Mouse (Mus musculus) lung, postnatal 36 days (tissue): Measurements from ENCODE around the gene Sec14l5.
A peak's percentile ranks its signal among the peaks of the same experiment; 100 is the strongest.

Source experiments
- DNase-seq: peaks from one replicate; pipeline ENCODE4 v3.0.0; 2022; ENCODE audit warnings: mixed read lengths

Gene Sec14l5

DNA sequence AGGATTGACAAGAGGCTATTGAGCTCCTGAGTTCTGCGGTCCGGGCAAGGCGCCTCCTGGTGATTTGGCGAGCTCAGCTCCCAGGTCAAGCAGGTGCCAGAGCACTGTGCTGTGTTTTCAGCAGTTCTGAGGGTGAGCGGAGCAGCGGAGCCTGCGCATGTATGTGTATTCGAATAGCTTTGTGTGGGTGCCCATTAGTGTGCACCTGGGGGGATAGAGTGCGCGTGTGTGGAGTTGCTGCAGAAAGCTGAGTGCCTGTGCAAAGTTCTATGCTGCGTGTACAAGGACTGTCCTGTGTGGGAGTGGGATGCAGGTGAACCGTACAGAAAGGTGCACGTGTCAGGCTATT is at the start of gene Sec14l5:
Gene Sec14l5 (plus strand): TSS at position 73 of the 349 bp plus-strand sequence.
- no peak for DNase-seq

DNA sequence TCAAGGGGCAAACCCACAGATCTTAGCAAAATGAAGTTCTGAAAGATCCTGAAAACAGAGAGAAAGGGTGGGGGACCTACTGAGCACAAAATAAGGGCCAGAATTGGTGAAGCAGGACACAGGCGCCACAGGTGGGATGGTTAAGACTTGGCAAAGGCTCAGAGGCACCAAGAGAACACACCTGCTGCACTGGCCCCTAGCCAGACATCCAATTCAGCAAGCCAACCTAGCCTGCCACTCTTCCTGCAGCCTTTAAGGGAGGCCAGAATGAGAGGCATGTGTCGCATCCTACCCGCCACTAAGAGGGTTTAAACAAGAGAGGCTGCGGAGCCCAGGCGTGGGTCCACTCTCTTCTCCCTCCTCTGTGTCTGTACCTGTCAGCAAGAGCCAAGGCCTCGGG is 45.9 kb upstream of the Sec14l5 start:
- DNase-seq = no peak

DNA sequence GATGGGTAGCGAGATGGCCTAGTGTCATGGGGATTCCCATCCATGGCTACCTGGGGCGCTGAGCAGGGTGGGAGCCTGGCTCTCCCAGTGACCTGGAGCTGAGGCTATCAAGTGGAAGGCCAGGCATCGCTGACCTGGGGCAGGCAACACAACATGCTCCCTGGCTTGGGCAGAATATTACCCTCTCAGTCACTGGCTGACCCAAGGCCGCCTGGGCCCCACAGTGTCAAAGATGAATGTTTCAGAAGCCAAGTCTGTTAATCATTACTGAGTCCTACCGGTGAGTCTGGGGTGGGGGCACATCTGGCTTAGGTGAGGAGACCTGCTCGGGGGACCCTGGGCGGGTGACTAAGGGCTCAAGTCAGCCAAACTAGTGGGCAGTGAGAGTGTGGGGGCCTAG is 37.0 kb upstream of the Sec14l5 start:
- no peak for DNase-seq

DNA sequence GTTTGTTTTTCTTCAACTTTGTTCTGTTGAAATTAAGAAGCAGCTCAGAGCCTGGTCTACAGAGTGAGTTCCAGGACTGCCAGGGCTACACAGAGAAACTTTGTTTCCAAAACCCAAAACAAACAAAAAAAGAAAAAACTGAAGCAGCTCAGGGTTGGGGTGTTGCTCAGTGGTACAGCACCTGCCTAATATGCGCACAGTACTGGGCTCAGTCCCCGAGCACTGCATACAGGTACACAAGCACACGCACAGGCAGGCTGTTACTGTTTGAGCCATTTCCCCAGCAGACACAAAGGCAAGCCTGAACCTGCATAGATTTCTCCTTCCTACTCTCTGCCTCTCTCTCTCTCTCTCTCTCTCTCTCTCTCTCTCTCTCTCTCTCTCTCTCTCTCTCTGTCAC is 35.9 kb upstream of the Sec14l5 start:
- no peak for DNase-seq

DNA sequence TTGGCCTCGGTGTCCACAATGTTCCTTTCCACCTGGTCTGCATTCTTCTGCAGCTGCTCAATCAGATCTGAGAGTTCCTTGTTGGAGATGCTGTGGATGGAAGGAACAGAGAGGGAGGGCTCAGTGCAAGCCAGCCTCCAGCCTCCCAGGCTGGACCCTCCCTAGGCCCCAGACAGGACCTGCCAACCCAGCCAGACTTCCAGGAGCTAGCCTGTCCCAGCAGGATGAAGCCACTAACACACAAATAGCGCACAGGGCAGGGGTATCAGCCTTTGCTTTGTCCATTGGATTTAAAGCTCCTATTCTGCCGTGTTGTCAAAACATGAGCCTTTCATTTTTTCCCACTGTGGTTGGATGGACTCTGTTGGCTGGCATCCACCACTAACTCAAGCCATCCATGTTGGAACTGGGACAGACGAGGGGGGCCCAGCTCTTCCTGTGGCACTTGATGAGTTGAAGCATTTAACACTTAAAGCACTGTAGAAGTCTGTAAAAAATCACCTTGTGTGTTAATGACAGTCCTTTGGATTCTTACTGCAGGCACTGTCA is 33.8 kb upstream of the Sec14l5 start:
- no peak for DNase-seq

DNA sequence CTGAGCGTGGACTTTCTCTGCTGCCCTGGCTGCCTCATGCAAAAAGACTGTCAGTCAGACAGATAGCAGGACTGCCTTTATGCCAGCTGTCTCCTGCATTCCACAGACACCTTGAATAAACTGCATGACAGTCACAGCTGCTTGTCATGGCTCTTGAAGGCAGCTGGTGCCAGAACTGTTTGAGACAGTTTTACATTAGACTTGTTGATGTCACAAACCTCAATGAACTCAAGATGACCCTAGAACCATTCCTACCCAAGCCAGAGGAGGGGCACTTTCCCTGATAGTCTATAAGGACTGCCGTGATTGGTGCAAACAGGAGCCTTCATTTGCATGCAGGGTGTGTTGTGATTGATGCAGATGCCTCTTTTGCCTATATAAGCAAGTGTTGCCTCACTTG is 33.3 kb upstream of the Sec14l5 start:
- DNase-seq = no peak

DNA sequence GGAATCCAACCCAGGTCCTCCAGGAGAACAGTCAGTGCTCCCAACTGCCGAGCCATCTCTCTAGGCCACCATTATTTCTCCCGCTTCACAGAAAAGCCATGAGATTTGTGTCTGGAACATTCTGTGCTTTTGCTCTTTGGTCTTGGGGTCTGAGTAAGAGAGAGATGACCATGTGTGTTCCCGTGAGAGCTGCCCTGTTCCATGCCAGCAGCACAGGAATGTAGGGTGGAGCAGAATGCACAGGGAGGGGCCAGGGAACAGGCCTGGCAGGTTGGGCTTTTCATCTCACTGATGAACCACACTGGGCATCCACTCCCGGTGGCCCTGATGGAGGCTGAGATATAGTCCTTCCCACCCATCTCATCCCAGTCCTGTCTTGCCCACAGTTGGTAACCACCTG is 27.5 kb upstream of the Sec14l5 start:
- peak; percentile 54 for DNase-seq

DNA sequence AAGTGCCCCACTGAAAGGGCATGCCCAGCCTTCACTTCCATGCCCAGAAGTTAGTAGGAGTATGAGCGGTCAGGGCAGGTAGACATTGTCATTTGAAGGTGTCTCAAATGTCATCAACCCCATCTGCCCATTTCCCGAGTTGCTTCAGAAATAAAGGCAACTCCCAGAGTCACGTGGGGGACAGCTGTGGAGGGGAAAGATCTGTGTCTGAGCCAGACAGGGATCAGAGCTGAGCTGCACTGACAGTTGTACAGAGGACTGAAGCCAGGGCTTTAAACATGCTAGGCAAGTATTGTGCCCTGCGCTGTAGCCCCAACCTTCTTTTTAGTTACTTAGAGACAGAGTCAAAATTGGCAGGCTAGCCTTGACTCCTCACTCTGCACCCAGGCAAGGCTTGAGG is 27.1 kb upstream of the Sec14l5 start:
- DNase-seq = no peak

DNA sequence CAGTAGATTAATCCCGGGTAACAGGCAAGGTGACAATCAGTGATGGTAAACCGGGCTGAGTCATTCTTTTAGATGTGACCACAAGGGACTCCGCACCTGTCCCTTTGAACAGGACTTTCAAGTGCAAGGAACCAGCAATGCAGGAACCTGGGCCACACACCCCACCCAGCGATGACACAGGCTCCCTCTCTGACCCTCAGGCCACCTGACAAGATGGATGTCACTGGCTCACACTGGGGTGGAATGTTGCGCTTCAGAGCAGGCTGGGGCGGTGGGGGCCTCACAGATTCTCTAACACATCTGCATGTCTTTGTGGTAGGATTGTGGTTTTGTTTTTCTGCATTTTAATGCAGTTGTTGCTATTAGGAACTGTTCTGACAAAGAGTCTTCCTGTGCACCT is 23.4 kb upstream of the Sec14l5 start:
- no peak for DNase-seq

DNA sequence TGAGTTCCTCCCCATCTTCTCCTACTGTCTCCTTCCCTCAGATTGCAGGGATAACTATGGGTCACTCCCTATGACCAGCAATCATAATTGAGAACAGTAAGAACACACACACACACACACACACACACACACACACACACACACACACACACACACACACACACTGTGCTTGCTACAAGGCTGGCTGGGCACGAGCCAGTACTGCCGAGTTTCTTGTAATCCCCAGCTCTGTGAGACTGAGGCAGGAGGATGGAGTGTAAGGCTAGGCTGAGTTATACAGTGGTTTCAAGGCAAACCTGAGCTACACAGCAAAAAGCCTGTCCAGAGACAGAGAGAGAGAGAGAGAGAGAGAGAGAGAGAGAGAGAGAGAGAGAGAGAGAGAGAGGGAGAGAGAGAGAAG is 16.7 kb upstream of the Sec14l5 start:
- no peak for DNase-seq

DNA sequence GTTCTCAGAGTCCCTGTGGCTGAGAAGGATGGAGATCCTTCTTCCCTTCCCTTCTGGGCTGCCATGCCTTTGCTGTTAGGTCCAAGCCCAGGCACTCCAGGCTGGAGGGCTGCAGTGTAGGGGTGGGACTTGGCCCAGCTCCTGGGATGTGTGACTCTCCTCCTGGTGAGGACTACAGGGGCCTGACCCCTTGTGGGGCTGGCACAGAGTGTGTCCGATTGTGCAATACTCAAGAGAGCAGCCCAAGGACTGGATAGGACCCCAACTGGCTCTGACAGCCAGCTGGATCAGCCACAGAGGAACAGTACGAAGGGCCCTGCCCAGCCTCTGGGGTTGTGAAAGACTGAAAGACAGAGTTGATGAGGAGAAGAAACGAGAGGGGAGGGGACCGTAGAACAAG is 16.1 kb upstream of the Sec14l5 start:
- peak; percentile 94 for DNase-seq

DNA sequence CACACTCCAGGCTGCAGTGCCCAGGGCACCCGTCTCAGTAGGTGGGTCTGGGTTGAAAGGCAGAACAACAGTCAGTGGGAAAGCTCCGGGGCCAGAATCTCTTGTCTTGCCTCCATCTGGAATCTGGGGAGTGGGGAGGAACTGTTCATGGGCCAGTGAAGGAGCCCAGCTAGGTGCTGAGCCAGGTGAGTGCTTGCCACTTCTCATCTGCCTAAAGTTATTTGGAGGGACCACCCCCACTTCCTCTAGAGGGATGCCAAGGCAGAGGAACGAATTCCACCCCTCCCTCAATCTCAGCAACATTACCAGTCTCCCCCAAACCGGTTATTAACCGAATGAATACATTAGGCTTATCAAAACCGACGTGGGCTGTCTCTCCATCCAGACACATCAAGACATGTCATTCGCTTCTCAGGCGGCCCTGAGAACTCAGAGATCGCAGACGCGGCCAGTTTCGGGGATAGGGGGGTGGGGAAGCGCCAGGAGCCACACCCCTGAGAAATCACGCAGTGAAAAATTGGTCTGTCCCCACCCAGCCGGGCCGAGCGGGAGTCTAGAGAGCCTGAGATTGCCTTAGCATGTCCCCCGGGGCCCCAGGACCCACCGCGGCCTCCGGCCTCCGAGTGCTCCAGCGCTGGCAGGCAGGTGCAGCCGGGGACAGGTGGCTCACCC is 15.5 kb upstream of the Sec14l5 start:
- no peak for DNase-seq

DNA sequence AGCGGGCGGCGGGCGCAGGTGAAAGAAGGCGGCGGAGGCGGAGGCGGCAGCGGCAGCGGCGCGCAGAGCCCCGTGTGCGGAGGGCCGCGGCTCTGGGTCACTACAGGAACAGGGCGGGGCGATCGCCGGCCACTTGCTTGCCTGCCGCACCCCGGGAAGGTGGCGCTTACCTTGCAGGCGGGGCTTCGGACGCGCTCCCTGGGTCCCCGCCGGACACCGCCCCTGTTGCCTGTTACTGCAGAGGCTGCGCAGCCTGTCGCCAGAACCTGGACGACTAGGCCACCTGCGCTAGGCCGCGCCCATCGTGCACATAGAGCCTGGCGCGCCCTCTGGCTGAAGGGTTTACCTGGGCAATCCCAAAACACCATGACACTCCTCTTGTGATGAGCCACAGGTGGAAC is 14.5 kb upstream of the Sec14l5 start, which contains the start of gene Ppl:
Gene Ppl (minus strand): TSS at position 21 of the 401 bp plus-strand sequence.
- peak; percentile 95 for DNase-seq

DNA sequence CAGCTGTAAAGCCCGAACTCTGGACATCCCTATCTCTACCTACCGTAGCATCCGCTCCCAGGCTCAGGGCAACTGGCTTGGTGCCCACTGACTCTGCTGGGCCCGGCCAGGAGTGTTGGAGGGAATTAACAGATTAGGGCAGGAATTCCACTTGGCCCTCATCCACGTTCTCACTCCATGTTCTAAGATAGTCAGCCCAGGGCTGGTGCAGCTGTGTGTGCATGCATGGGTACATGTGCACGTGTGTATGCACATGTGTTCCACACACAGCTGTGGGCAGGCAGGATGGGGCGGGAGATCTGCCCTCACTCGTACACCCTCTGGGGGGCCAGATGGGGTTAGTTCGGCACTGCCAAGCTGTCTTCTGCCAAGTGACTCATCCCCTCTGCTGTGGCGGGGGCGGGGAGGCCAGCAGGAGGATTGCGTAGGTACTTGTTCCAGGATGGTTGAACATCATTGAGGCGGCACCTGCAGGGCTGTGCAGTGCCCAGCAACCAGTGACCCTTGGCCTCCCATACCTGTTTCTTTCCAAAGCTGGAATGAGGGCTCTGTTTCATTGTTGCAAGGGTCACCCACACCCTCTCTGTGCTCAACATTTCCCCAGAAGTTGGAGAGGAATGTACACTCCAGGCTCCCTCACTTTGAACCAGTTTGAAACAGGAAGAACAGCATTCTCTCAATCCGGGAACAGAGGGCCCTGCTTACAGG is 12.1 kb upstream of the Sec14l5 start:
- peak; percentile 80 for DNase-seq

DNA sequence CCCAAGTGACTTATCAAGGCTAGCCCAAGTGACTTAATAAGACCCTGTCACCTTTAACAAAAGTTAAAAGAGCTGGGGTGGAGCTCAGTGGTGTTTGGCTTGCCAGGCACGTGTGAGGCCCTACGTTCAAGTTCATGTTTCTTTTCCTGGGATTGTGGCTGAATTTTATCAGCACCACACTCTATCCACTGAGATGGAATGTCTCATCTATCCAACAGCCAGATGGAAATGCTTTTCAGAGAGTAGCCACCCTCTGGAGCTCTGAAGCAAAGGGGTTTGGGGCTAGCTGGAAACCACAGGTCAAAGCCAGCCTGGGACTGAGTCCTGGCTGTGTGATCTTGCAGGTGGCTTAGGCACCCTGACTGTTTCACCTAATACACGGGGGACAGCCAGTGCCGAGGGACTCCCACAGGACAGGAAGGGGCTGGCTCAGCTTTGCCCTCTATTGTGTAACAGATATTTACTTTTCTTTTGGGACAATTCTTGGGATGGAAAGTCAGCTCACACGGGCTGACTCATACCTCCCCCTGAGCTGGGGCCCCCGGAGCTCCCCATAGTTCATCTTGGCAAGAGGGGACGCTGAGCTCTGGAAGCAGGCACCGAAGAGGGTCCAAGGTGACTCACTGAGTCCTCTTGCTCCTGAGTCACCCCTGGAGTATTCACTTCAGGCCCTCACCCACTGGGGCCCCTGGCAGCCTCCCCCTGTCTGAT is 11.2 kb upstream of the Sec14l5 start:
- DNase-seq = peak; percentile 63

DNA sequence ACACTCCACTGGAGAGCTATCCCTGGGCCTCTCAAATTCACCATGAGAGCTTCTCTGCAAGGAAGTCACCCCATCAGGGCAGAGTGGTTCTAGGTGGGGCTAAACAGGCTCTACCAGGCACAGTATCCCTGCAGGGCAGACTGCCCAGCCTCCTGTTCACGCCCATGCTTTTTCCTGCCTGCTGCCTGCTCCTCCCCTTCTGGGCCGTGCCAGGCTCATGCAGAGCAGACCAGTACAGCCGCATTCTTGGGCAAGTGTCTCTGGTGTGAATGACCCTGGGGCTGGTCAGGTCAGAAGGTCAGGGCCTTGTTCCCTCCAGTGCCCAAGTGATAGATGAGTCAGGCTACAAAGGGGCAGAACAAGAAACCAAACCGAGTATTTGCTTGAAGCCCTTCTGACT is 10.4 kb upstream of the Sec14l5 start:
- peak; percentile 94 for DNase-seq

DNA sequence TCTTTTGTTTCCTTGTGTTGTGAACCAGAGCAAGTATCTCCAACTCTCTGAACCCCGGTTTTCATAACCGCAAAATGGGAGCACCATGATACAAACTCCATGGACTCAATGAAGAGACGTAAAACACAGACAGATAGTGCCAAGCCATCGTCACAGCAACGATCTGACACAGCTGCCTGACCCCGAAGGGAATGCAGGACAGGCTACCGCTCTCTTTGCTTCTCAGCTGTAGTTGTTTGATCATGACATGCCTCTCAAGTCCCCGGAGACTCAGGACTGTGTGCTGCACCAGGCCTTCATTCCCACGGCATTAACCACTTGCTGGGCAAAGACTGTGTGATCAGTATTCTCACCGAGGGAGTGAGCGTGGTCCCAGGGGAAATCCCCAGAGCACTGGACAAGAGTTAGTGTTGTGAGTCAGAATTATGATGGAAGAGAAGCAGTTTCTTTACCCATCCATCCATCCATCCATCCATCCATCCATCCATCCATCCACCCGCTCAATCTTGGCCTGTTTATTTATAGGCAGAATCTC is 9.8 kb upstream of the Sec14l5 start:
- no peak for DNase-seq

DNA sequence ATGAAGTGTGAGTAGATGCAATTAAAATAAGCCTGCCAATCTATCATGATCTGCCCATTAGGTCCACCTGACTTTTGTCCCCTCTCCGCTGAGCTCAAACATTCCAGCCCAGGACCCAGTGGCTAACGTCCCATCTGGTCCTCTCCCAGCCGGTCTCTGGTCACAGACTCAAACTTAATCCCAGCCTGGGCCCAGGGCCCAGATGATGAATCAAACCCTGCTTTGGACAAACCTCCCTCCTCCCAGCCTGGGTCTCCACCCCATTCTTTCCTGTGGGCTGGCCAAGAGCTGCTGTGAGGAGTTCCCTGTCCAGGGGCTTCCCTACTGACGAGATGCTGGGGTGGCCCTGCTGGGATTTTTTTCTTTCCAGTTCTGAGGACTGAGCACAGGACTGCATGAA is 7.2 kb upstream of the Sec14l5 start:
- DNase-seq = peak; percentile 66

DNA sequence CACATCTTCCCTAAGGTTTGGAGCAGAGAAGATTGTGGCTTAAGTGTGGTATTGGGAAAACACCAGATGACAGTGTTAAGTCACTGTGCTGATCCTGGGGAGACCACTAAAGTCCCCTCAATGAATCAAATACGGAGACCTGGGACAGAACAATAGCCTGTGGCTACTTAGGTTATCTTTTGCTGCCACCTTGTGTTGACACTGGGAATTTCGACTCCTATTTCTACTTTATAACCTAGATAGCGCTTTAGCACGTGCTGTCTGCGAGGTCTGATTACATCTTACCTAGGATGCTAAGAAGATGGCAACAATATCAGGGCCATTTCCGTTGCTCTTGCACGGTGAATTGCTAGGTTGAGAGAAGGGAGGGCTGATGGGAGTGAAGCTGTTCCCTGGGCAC is 1.3 kb upstream of the Sec14l5 start:
- peak; percentile 94 for DNase-seq

DNA sequence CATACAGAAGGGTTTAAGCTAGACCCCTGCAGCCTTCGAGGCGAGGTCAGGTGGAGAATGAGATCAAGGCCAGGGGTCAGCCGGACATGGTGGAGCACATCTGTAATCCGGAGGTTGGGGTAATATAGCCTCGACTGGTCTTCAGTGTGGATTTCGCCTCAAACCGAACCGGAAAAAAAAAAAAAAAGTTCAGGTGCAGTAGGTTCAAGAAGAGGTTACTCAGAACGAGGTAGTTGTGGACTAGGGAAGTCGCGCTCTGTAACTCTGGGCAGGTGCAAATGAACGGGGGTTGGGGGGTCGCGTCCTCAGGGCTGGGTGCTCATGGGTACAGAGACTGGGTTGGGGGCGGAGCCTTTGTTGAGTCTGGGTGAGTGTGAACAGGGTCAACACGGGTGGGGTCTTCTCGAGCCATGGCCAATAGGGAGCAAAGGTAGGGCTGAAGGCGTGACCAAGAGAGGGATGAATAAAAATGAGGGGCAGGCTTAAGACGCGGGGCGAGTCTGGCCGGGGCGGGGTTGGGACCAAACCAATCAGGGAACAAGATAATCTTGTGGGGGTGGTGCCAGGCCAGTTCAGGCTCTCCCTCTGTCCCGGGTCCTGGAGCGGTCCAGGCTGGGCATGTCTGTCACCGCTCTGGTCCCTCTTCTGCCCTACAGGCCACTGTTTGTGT is 407 bp upstream of the Sec14l5 start:
- peak; percentile 89 for DNase-seq

DNA sequence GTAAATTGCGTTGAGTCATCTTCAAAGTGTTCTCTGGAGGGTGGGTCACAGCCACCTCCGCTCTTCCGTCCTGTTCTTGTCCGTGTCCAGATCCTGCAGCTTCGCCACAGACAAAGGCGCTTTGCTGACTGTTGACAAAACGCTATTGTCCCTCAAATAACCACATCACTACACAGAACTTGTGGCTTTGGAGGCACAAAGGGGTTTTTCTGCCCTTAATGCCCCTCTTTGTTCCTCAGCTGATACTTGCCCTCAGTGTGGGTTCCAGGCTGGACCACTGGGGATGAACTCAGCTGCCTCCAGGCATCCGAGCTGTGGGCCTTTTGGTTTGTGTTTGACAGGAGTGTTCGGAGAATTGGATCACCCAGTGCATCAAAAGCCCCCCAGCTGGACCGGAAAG is 3.6 kb downstream of the Sec14l5 start:
- no peak for DNase-seq

DNA sequence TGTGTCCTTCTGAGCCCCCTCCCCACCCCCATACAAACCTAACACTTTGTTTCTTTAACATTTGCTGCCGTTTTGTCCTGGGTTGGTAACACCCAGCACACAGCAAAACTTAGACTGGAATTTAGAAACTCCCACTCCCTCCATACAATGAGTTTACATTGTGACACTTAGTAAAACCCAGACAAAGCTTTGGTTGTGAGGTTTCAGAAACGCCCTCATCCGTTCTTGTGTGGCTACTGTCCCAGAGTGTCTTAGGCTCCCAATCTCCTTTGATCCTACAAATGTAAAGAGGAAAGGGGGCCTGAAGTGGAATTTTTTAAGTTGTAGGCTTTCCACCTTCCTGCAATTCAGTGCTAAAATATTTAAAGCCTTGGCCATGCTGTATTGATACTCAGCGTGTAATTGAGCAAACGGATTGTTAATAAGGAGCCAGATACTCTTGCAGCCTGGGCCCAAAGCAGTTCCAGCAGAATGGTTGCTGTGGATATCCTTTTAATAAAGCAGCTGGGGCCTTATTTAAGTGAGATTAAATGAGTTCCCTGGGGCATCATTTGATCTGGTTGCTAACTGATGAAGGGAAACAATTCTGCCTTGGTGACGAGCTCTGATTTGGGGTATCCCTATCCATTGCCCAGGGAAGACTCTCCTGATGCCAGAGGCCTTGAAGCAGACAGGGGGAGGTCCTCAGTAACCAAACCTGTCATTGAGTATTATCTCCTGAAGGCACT is 6.6 kb downstream of the Sec14l5 start:
- DNase-seq = no peak
